Mouse (Mus musculus): Measurements from ENCODE around the gene Nup107. TPM values are rescaled to one million over a fixed set of nuclear protein-coding genes. Genes with fewer than 3 reads are reported as not detected.
"Not testable (repeated sequence)": the region's sequence is repeated elsewhere in the genome, so short reads cannot be mapped to it uniquely, and the experiment has no call there.

Gene Nup107
- polyA plus RNA-seq, 1 experiment from 2014 or later: 82.8 TPM

- no peak overlapping the region for H3K9ac ChIP-seq (ENCODE audit: low read depth, low read length)
- DNase-seq (ENCODE audit: low spot score): no peak
- 0 out of 2 replicates have a peak, but pooled peaks cover 2% of the 10 kb centered on the region for H3K36me3 ChIP-seq (ENCODE audit: control insufficient read depth, insufficient read depth, low read length)
- WGBS: 92% methylated on average over 5 of the region's 5 CpGs
- H3K27me3 ChIP-seq (ENCODE audit: control insufficient read depth, insufficient read depth, low read length): no peaks in the 10 kb centered on the region
- H3K4me1 ChIP-seq (replicated peaks; ENCODE audit: control insufficient read depth, insufficient read depth, low read length): no peaks in the 10 kb centered on the region
- H3K9me3 ChIP-seq (ENCODE audit: control insufficient read depth, low read length): no peaks in the 10 kb centered on the region
- H3K4me2 ChIP-seq (replicated peaks; ENCODE audit: low read depth, low read length): no peak overlapping the region
- no peak overlapping the region for H3K27ac ChIP-seq (ENCODE audit: low read depth, low read length)
- H3K4me3 ChIP-seq (ENCODE audit: low read depth, low read length): no peak overlapping the region
- ATAC-seq (ENCODE audit: low FRiP score): no peak
Measured at GRCm38 (mm10) chr10:117736573-117736972, 55.9 kb downstream of the Nup107 start.

- H3K4me1 ChIP-seq (replicated peaks; ENCODE audit: control insufficient read depth, insufficient read depth, low read length); H3K9me3 ChIP-seq (ENCODE audit: control insufficient read depth, low read length); H3K36me3 ChIP-seq (ENCODE audit: control insufficient read depth, insufficient read depth, low read length); H3K27me3 ChIP-seq (ENCODE audit: control insufficient read depth, insufficient read depth, low read length); DNase-seq (ENCODE audit: low spot score); H3K27ac ChIP-seq (ENCODE audit: low read depth, low read length); H3K9ac ChIP-seq (ENCODE audit: low read depth, low read length); H3K4me3 ChIP-seq (ENCODE audit: low read depth, low read length); ATAC-seq (ENCODE audit: low FRiP score); H3K4me2 ChIP-seq (replicated peaks; ENCODE audit: low read depth, low read length): not testable (repeated sequence)
- WGBS: 91% methylated on average over 11 of the region's 12 CpGs
Measured at GRCm38 (mm10) chr10:117735396-117735795, 57.1 kb downstream of the Nup107 start.

GRCm38 (mm10) chr10:117734104-117734852 lies 58.2 kb downstream of the Nup107 start:
- not testable (repeated sequence) for H3K4me2 ChIP-seq (replicated peaks; ENCODE audit: low read depth, low read length); H3K36me3 ChIP-seq (ENCODE audit: control insufficient read depth, insufficient read depth, low read length); H3K4me3 ChIP-seq (ENCODE audit: low read depth, low read length); DNase-seq (ENCODE audit: low spot score); ATAC-seq (ENCODE audit: low FRiP score); H3K9ac ChIP-seq (ENCODE audit: low read depth, low read length); H3K27ac ChIP-seq (ENCODE audit: low read depth, low read length); H3K9me3 ChIP-seq (ENCODE audit: control insufficient read depth, low read length); H3K27me3 ChIP-seq (ENCODE audit: control insufficient read depth, insufficient read depth, low read length); H3K4me1 ChIP-seq (replicated peaks; ENCODE audit: control insufficient read depth, insufficient read depth, low read length)
- WGBS: 88% methylated on average over 9 of the region's 10 CpGs

GRCm38 (mm10) chr10:117733626-117734025 lies 58.9 kb downstream of the Nup107 start:
- H3K4me2 ChIP-seq (replicated peaks; ENCODE audit: low read depth, low read length); H3K27me3 ChIP-seq (ENCODE audit: control insufficient read depth, insufficient read depth, low read length); H3K4me1 ChIP-seq (replicated peaks; ENCODE audit: control insufficient read depth, insufficient read depth, low read length); ATAC-seq (ENCODE audit: low FRiP score); H3K9me3 ChIP-seq (ENCODE audit: control insufficient read depth, low read length); H3K27ac ChIP-seq (ENCODE audit: low read depth, low read length); H3K9ac ChIP-seq (ENCODE audit: low read depth, low read length); H3K4me3 ChIP-seq (ENCODE audit: low read depth, low read length); H3K36me3 ChIP-seq (ENCODE audit: control insufficient read depth, insufficient read depth, low read length); DNase-seq (ENCODE audit: low spot score): not testable (repeated sequence)
- 94% methylated on average over 7 of the region's 8 CpGs for WGBS

DNA sequence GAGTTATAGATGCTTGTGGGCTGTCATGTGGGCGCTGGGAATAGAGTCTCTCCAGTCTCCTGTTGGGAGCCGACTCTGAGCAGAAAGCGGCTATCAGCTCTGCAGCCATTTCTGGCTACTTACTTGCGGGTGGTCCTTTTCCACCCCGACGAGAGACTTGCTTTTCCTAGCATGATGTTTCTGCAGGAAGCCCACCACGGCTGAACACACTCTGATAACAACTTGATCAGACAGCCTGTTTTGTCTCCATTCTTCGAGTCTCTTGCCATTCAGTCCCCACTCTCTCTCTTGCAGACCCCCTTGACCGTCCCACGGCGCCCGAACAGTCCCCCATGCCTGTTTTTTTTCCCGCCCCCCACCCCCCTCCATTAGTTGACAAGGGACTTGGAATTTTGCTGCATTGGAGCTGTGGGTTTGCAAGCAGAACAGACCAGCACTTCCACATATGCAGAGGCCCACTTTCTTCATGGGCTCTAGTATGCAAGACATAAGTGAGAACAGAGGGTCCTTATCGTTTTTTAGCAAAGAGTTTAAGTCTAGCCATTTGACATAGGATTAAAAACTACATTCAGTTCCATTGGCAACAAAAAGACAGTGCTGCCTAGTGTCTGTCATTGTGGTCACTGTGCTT lies 59.4 kb downstream of the Nup107 start:
- 81% methylated on average over 14 of the region's 14 CpGs for WGBS
- Histone ChIP-seq H3K27me3 (ENCODE audit: control insufficient read depth, insufficient read depth, low read length) (no peaks in the 10 kb centered on the region), H3K27ac (ENCODE audit: low read depth, low read length) (no peak overlapping the region), H3K4me3 (ENCODE audit: low read depth, low read length) (no peak overlapping the region), H3K9ac (ENCODE audit: low read depth, low read length) (no peak overlapping the region), H3K4me1 (replicated peaks; ENCODE audit: control insufficient read depth, insufficient read depth, low read length) (no peaks in the 10 kb centered on the region), H3K4me2 (replicated peaks; ENCODE audit: low read depth, low read length) (no peak overlapping the region), H3K36me3 (ENCODE audit: control insufficient read depth, insufficient read depth, low read length) (0 out of 2 replicates have a peak, but pooled peaks cover 2% of the 10 kb centered on the region), H3K9me3 (ENCODE audit: control insufficient read depth, low read length) (no peaks in the 10 kb centered on the region)
- no peak for DNase-seq (ENCODE audit: low spot score)
- no peak for ATAC-seq (ENCODE audit: low FRiP score)

DNA sequence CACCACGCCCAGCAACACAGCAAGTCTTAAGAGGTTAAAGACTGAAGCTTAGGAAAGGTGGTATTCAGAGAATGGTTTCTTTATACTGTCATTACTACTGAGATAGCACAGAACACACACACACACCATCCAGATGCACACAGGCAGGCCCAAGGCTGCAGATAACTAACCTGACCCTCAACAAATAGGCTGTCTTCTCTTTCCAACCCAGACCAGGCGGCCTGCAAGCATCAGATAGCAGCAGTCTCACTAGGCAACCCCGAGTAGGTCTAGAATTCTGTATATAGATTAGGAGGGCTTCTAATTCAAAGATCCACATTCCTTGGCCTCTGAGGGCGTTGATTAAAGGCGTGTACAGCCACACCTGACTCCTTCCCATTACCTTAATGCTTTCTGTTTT lies 60.3 kb downstream of the Nup107 start:
- Histone ChIP-seq H3K9me3 (ENCODE audit: control insufficient read depth, low read length) (no peaks in the 10 kb centered on the region), H3K4me1 (replicated peaks; ENCODE audit: control insufficient read depth, insufficient read depth, low read length) (no peaks in the 10 kb centered on the region), H3K4me2 (replicated peaks; ENCODE audit: low read depth, low read length) (no peak overlapping the region), H3K27me3 (ENCODE audit: control insufficient read depth, insufficient read depth, low read length) (no peaks in the 10 kb centered on the region), H3K4me3 (ENCODE audit: low read depth, low read length) (no peak overlapping the region), H3K27ac (ENCODE audit: low read depth, low read length) (no peak overlapping the region), H3K9ac (ENCODE audit: low read depth, low read length) (no peak overlapping the region), H3K36me3 (ENCODE audit: control insufficient read depth, insufficient read depth, low read length) (0 out of 2 replicates have a peak, but pooled peaks cover 2% of the 10 kb centered on the region)
- 87% methylated on average over 5 of the region's 5 CpGs for WGBS
- DNase-seq (ENCODE audit: low spot score): no peak
- no peak for ATAC-seq (ENCODE audit: low FRiP score)

- peak; percentile 19 for DNase-seq (ENCODE audit: low spot score)
- 60% methylated on average over 14 of the region's 15 CpGs for WGBS
Measured at GRCm38 (mm10) chr10:117731244-117732101, 61.0 kb downstream of the Nup107 start.

GRCm38 (mm10) chr10:117730637-117731203 lies 61.8 kb downstream of the Nup107 start:
- Histone ChIP-seq H3K4me3 (ENCODE audit: low read depth, low read length) (no peak overlapping the region), H3K36me3 (ENCODE audit: control insufficient read depth, insufficient read depth, low read length) (no peaks in the 10 kb centered on the region), H3K4me2 (replicated peaks; ENCODE audit: low read depth, low read length) (no peak overlapping the region), H3K9ac (ENCODE audit: low read depth, low read length) (no peak overlapping the region), H3K4me1 (replicated peaks; ENCODE audit: control insufficient read depth, insufficient read depth, low read length) (no peaks in the 10 kb centered on the region), H3K27me3 (ENCODE audit: control insufficient read depth, insufficient read depth, low read length) (no peaks in the 10 kb centered on the region), H3K27ac (ENCODE audit: low read depth, low read length) (no peak overlapping the region), H3K9me3 (ENCODE audit: control insufficient read depth, low read length) (no peaks in the 10 kb centered on the region)
- DNase-seq (ENCODE audit: low spot score): no peak
- ATAC-seq (ENCODE audit: low FRiP score): no peak
- WGBS: 94% methylated on average over 12 of the region's 12 CpGs

More at GRCm38 (mm10) chr10:117731244-117732101, 61.0 kb downstream of the Nup107 start:
- Histone ChIP-seq H3K27me3 (ENCODE audit: control insufficient read depth, insufficient read depth, low read length) (no peaks in the 10 kb centered on the region), H3K4me2 (replicated peaks; ENCODE audit: low read depth, low read length) (no peak overlapping the region), H3K4me1 (replicated peaks; ENCODE audit: control insufficient read depth, insufficient read depth, low read length) (no peaks in the 10 kb centered on the region), H3K36me3 (ENCODE audit: control insufficient read depth, insufficient read depth, low read length) (0 out of 2 replicates have a peak, but pooled peaks cover 2% of the 10 kb centered on the region), H3K9me3 (ENCODE audit: control insufficient read depth, low read length) (no peaks in the 10 kb centered on the region), H3K4me3 (ENCODE audit: low read depth, low read length) (no peak overlapping the region), H3K9ac (ENCODE audit: low read depth, low read length) (no peak overlapping the region), H3K27ac (ENCODE audit: low read depth, low read length) (no peak overlapping the region)
- ATAC-seq (ENCODE audit: low FRiP score): no peak
